Mouse (Mus musculus) CH12.LX (cell line): ENCODE measurements around the gene Smarca4. TPM values are rescaled to one million over a fixed set of nuclear protein-coding genes. Genes with fewer than 3 reads are reported as not detected.
"Not testable (repeated sequence)": the region's sequence is repeated elsewhere in the genome, so short reads cannot be mapped to it uniquely, and the experiment has no call there.

Source experiments
- DNase-seq: peaks from one replicate; pipeline ENCODE4 v3.0.0-alpha.2; 2013; ENCODE audit errors: extremely low read depth
- H3K27ac ChIP-seq: 2 replicates; pipeline ENCODE4 v1.5.1; 2012; ENCODE audit warnings: low read depth, mild to moderate bottlenecking, control low read depth, moderate library complexity; ENCODE audit not compliant: insufficient read depth
- H3K27me3 ChIP-seq: replicated peaks from 2 replicates; pipeline ENCODE3; 2012; ENCODE audit warnings: inconsistent platforms
- H3K36me3 ChIP-seq, 2 experiments: replicated peaks in 1 of 2; 2 replicates each; pipeline versions ENCODE3 to v1.6.1; 2012; ENCODE audit warnings: inconsistent platforms in 1 of 2, low read length in 1 of 2, mild to moderate bottlenecking in 1 of 2, mixed read lengths in 1 of 2, moderate library complexity in 1 of 2; ENCODE audit not compliant: control insufficient read depth in 1 of 2, insufficient read depth in 1 of 2
- H3K4me1 ChIP-seq, 2 experiments: 2 replicates each; pipeline ENCODE4 v1.6.1; 2012; ENCODE audit warnings: inconsistent platforms in 1 of 2, moderate library complexity in 1 of 2; ENCODE audit not compliant: insufficient read depth in 2 of 2, control insufficient read depth in 1 of 2
- H3K4me2 ChIP-seq: 2 replicates; pipeline ENCODE4 v1.6.1; 2012; ENCODE audit warnings: low read depth, mild to moderate bottlenecking, control low read depth; ENCODE audit not compliant: poor library complexity, insufficient read depth, severe bottlenecking
- H3K4me3 ChIP-seq, 3 experiments: fragments of 150-350 bp in 1 of 3; sonication (generic) in 1 of 3; replicated peaks in 1 of 3; 2 replicates each; pipeline versions ENCODE3 to v1.5.1; 2011 to 2012; ENCODE audit warnings: low read depth in 2 of 3, low read length in 2 of 3, mild to moderate bottlenecking in 2 of 3, moderate library complexity in 2 of 3, control low read depth in 1 of 3, improper control_type of control experiment in 1 of 3, inconsistent platforms in 1 of 3, mixed read lengths in 1 of 3; ENCODE audit not compliant: poor library complexity in 1 of 3
- H3K79me2 ChIP-seq: replicated peaks from 2 replicates; pipeline ENCODE4 v1.6.1; 2012; ENCODE audit warnings: mild to moderate bottlenecking, moderate library complexity; ENCODE audit not compliant: control insufficient read depth, poor library complexity, insufficient read depth, severe bottlenecking; ENCODE audit errors: extremely low read depth
- H3K9ac ChIP-seq: 2 replicates; pipeline ENCODE4 v1.6.1; 2012; ENCODE audit warnings: low read depth, mild to moderate bottlenecking, control low read depth, moderate library complexity; ENCODE audit not compliant: insufficient read depth
- H3K9me3 ChIP-seq: replicated peaks from 2 replicates; pipeline ENCODE3; 2012; ENCODE audit warnings: low read length, inconsistent platforms, mixed read lengths
- E2F4 ChIP-seq: IDR thresholded peaks from 2 replicates; pipeline ENCODE4 v1.6.1; 2011; ENCODE audit warnings: low read depth, low read length, improper control_type of control experiment; ENCODE audit not compliant: insufficient replicate concordance
- GABPA ChIP-seq: IDR thresholded peaks from 2 replicates; pipeline ENCODE4 v1.6.1; 2012; ENCODE audit warnings: low read depth, low read length, improper control_type of control experiment, inconsistent platforms; ENCODE audit not compliant: insufficient replicate concordance
- HCFC1 ChIP-seq: IDR thresholded peaks from 2 replicates; pipeline ENCODE4 v1.6.1; 2012; ENCODE audit warnings: low read depth, mild to moderate bottlenecking, inconsistent platforms, low read length, improper control_type of control experiment
- JUN ChIP-seq: IDR thresholded peaks from 2 replicates; pipeline ENCODE4 v1.6.1; 2011; ENCODE audit warnings: low read depth, mild to moderate bottlenecking, low read length, improper control_type of control experiment, moderate library complexity; ENCODE audit not compliant: insufficient read depth
- JUND ChIP-seq: conservative IDR thresholded peaks from 2 replicates; pipeline ENCODE4 v1.6.1; 2011; ENCODE audit warnings: low read depth, low read length, improper control_type of control experiment
- MAZ ChIP-seq: IDR thresholded peaks from 2 replicates; pipeline ENCODE4 v1.6.1; 2012; ENCODE audit warnings: low read depth, mild to moderate bottlenecking, inconsistent platforms, low read length, improper control_type of control experiment, moderate library complexity
- MXI1 ChIP-seq: IDR thresholded peaks from 2 replicates; pipeline ENCODE4 v1.6.1; 2011; ENCODE audit warnings: mild to moderate bottlenecking, low read depth, low read length, improper control_type of control experiment
- MYC ChIP-seq: IDR thresholded peaks from 2 replicates; pipeline ENCODE4 v1.6.1; 2011; ENCODE audit warnings: low read depth, mild to moderate bottlenecking, improper control_type of control experiment, low read length
- NELFE ChIP-seq: IDR thresholded peaks from 2 replicates; pipeline ENCODE4 v1.6.1; 2011; ENCODE audit warnings: low read depth, low read length, improper control_type of control experiment
- NRF1 ChIP-seq: IDR thresholded peaks from 2 replicates; pipeline ENCODE4 v1.6.1; 2014; ENCODE audit warnings: low read depth, mild to moderate bottlenecking, inconsistent platforms, low read length, improper control_type of control experiment, moderate library complexity
- SMC3 ChIP-seq: IDR thresholded peaks from 2 replicates; pipeline ENCODE4 v1.6.1; 2011; ENCODE audit warnings: low read depth, low read length, improper control_type of control experiment
- UBTF ChIP-seq: IDR thresholded peaks from 2 replicates; pipeline ENCODE4 v1.6.1; 2012; ENCODE audit warnings: low read depth, mild to moderate bottlenecking, inconsistent platforms, low read length, improper control_type of control experiment, moderate library complexity
- dilution Hi-C: fragments of 300-500 bp; cut with MboI; formaldehyde crosslinking; loops from 2 replicates; pipeline ENCODE4 v1.14.3; 2020; ENCODE audit warnings: low sequenced_read_pairs; ENCODE audit not compliant: extremely low pct_unique_long_range_greater_than_20kb, extremely low pct_ligation_motif_present
- in situ Hi-C: fragments of 300-500 bp; cut with MboI; formaldehyde crosslinking; loops from 3 replicates; pipeline ENCODE4 v1.14.3; 2019; ENCODE audit warnings: low sequenced_read_pairs, low pct_ligation_motif_present, low pct_unique_long_range_greater_than_20kb, mixed read lengths
- polyA plus RNA-seq: library from polyadenylated mRNA; unstranded; fragments of >175 nt; gene quantifications from 2 replicates; pipeline ENCODE4 v1.2.1, GENCODE M21; 2012; ENCODE audit warnings: low read depth; ENCODE audit not compliant: insufficient read length
- total RNA-seq, 2 experiments: library from RNA; depleted of rRNA; stranded (reverse); fragments of 300-350 nt in 1 of 2; fragments of >200 nt in 1 of 2; gene quantifications; 2 replicates each; pipeline ENCODE4 v1.2.3; 2012 to 2014

The Smarca4 gene
- total and polyA plus RNA-seq, 3 experiments: 33.8 to 86.2 (median 74.3) TPM

DNA sequence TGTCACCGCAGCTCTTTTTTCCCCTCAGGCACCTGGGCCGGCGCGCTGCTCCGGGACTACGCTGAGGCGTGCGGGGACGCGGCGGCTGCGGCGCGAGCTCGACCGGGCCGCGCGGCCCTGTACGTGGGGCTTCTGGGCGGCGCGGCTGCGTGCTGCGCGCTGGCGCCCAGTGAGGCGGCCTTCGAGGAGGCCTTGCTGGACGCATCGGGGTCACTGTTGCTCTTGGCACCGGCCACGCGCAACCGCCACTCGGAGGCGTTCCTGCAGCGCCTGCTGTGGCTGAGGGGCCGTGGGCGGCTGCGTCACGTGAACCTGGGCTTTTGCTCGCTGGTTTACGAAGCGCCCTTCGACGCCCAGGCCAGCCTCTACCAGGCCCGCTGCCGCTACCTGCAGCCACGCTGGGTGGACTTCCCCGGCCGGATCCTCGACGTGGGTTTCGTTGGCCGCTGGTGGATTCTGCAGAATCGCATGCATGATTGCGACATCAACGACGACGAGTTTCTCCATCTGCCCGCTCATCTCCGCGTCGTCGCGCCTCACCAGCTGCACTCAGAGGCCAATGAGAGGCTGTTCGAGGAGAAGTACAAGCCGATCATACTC is 22.7 kb upstream of the Smarca4 start:
- Histone ChIP-seq H3K4me2 (peak overlapping the region; percentile 80), H3K4me1 (peaks cover 12 to 61% of the 10 kb centered on the region in 2 experiments), H3K27ac (peak overlapping the region; percentile 39), H3K9me3 (no peaks in the 10 kb centered on the region), H3K9ac (peak overlapping the region; percentile 68), H3K36me3 (peaks cover 19 to 51% of the 10 kb centered on the region in 2 experiments), H3K79me2 (peaks cover 18% of the 10 kb centered on the region), H3K4me3 (peak overlapping the region; percentile 89 to 99 (median 97)), H3K27me3 (no peaks in the 10 kb centered on the region)
- in situ Hi-C loops: loop anchor here (5.0 kb wide), 1 partner anchor 46 kb away; the partner anchor contains the start of gene Carm1
- no peak for DNase-seq
- dilution Hi-C loops: no loop called here
- TF ChIP-seq UBTF (peak; percentile 78), MAZ (no peak)

DNA sequence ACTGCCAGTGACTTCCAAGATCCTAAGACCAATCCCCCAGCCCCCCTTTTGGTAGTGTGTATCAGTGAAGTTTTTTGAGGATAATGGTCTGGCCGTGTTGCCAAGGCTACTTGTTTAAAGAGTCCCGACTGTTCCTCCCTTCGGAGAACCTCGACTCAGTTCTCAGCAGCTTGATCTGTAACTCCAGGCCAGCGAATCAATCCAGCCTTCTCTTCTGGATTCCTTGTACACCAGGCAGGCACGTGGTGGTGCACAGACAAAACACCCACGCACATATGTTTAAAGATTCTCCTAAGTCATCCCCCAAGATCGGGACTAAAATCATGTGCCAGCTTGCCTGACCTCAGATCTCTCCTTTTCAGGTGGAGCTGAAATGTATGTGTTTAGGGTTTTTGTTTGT is 21.6 kb upstream of the Smarca4 start:
- H3K27me3 ChIP-seq, H3K4me3 ChIP-seq, DNase-seq, H3K9me3 ChIP-seq, H3K27ac ChIP-seq, dilution Hi-C loops: not testable (repeated sequence)
- Histone ChIP-seq H3K4me2 (peak overlapping the region; percentile 65; the same call in 1 of the 2 replicates), H3K36me3 (peaks cover 9 to 41% of the 10 kb centered on the region in 2 experiments), H3K4me1 (peaks cover 12 to 49% of the 10 kb centered on the region in 2 experiments), H3K79me2 (peaks cover 18% of the 10 kb centered on the region), H3K9ac (peak overlapping the region; percentile 68; the same call in 1 of the 2 replicates)
- in situ Hi-C loops: loop anchor here (5.0 kb wide), 1 partner anchor 47 kb away; the partner anchor contains the start of gene Carm1

DNA sequence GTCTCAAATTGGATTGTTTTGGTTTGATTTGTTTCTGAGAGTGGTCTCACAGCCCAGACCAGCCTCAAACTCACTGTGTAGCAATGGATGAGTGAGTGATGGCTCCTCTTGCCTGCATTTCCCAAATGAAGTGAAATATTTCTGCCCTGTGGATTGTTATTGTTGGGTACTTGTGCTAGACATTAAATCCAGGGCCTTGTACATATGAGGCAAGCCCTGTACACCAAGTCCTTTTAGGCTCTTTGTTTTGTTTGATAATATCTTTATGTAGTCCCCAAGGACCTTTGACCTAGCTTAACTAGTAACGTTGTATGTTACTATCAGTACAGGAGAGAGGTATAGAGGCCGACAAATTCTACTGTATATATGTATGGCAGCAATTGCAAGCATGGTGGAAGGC is 21.1 kb upstream of the Smarca4 start:
- Histone ChIP-seq H3K27me3 (no peaks in the 10 kb centered on the region), H3K4me2 (no peak overlapping the region), H3K9me3 (no peaks in the 10 kb centered on the region), H3K27ac (no peak overlapping the region), H3K9ac (no peak overlapping the region; the same call in 1 of the 2 replicates), H3K4me3 (no peak overlapping the region), H3K4me1 (peaks cover 12 to 44% of the 10 kb centered on the region in 2 experiments), H3K36me3 (peaks cover 5 to 40% of the 10 kb centered on the region in 2 experiments), H3K79me2 (peaks cover 18% of the 10 kb centered on the region)
- dilution Hi-C loops (no loop called here), in situ Hi-C loops (loop anchor here (5.0 kb wide), 1 partner anchor 48 kb away; the partner anchor contains the start of gene Carm1)
- no peak for TF ChIP-seq SMC3
- TF ChIP-seq NELFE: no peak
- no peak for TF ChIP-seq MYC
- no peak for TF ChIP-seq JUN
- no peak for TF ChIP-seq MXI1
- no peak for TF ChIP-seq NRF1
- TF ChIP-seq UBTF: no peak
- TF ChIP-seq GABPA: no peak
- TF ChIP-seq JUND: no peak
- no peak for TF ChIP-seq E2F4
- TF ChIP-seq HCFC1: no peak
- DNase-seq: no peak
